Mouse (Mus musculus) brain, embryonic 14.5 days (tissue): ENCODE results near the gene Cdk4. TPM values are rescaled to one million over a fixed set of nuclear protein-coding genes. Genes with fewer than 3 reads are reported as not detected.

Experiments
- DNase-seq: peaks from one replicate; pipeline ENCODE4 v3.0.0-alpha.2; 2011; ENCODE audit warnings: low read depth
- CTCF ChIP-seq: fragments of 200-500 bp; IDR thresholded peaks from 2 replicates; pipeline ENCODE4 v1.5.1; 2012; ENCODE audit warnings: inconsistent platforms, mild to moderate bottlenecking, moderate library complexity, borderline replicate concordance; ENCODE audit not compliant: insufficient read depth, insufficient read length; ENCODE audit errors: extremely low read depth
- POLR2A ChIP-seq: fragments of 200-500 bp; IDR thresholded peaks from 2 replicates; pipeline ENCODE4 v1.6.1; 2012; ENCODE audit warnings: mild to moderate bottlenecking, inconsistent platforms, borderline replicate concordance; ENCODE audit not compliant: poor library complexity, insufficient read depth, insufficient read length, severe bottlenecking; ENCODE audit errors: extremely low read depth
- polyA plus RNA-seq: library from polyadenylated mRNA; depleted of rRNA; stranded (reverse); fragments of >200 nt; gene quantifications from 2 replicates; pipeline ENCODE4 v1.2.3, GENCODE M21; 2012; rRNA removed

Gene Cdk4
- polyA plus RNA-seq: 871 and 1,231 TPM in 2 replicates

- TF ChIP-seq CTCF (no peak), POLR2A (peak; percentile 70; the same call in 1 of the 2 replicates)
- DNase-seq: peak; percentile 100
Measured at GRCm38 (mm10) chr10:127063239-127063872, at the start of gene Cdk4. Gene Cdk4 (plus strand): TSS chr10:127063534.

GRCm38 (mm10) chr10:127016488-127016887 lies 46.8 kb upstream of the Cdk4 start:
- no peak for DNase-seq
- peak; percentile 29; the same call in 1 of the 2 replicates for TF ChIP-seq CTCF
- TF ChIP-seq POLR2A: no peak

- DNase-seq: no peak
- TF ChIP-seq CTCF (no peak), POLR2A (no peak)
Measured at GRCm38 (mm10) chr10:127017071-127017470, 46.3 kb upstream of the Cdk4 start.

GRCm38 (mm10) chr10:127018422-127018821 lies 44.9 kb upstream of the Cdk4 start:
- TF ChIP-seq CTCF (no peak), POLR2A (no peak)
- no peak for DNase-seq

- peak; percentile 97 for DNase-seq
- peak; percentile 97 for TF ChIP-seq CTCF
- peak; percentile 85 for TF ChIP-seq POLR2A
Measured at GRCm38 (mm10) chr10:127030336-127031296, 32.7 kb upstream of the Cdk4 start, which contains the start of gene Tsfm. Gene Tsfm (minus strand): TSS chr10:127030840.

GRCm38 (mm10) chr10:127033301-127033741 lies 30.0 kb upstream of the Cdk4 start:
- no peak for DNase-seq
- TF ChIP-seq POLR2A (no peak), CTCF (no peak)

- DNase-seq: no peak
- TF ChIP-seq CTCF (no peak), POLR2A (no peak)
Measured at GRCm38 (mm10) chr10:127036273-127036672, 27.1 kb upstream of the Cdk4 start.

- no peak for DNase-seq
Measured at GRCm38 (mm10) chr10:127037641-127038040, 25.7 kb upstream of the Cdk4 start.

GRCm38 (mm10) chr10:127040569-127041214 lies 22.6 kb upstream of the Cdk4 start:
- no peak for DNase-seq
- no peak for TF ChIP-seq CTCF
- TF ChIP-seq POLR2A: no peak

More at GRCm38 (mm10) chr10:127037641-127038040, 25.7 kb upstream of the Cdk4 start:
- TF ChIP-seq POLR2A (no peak), CTCF (no peak)

GRCm38 (mm10) chr10:127041274-127041766 lies 22.0 kb upstream of the Cdk4 start, which contains the start of the genes Mettl1 and Eef1akmt3:
Gene Mettl1 (plus strand): TSS chr10:127041414.
Gene Eef1akmt3 (minus strand): TSS chr10:127041513.
- TF ChIP-seq POLR2A: no peak
- TF ChIP-seq CTCF: no peak
- DNase-seq: no peak
